Mouse (Mus musculus): Measurements from ENCODE around the gene Rpl18.

DNA sequence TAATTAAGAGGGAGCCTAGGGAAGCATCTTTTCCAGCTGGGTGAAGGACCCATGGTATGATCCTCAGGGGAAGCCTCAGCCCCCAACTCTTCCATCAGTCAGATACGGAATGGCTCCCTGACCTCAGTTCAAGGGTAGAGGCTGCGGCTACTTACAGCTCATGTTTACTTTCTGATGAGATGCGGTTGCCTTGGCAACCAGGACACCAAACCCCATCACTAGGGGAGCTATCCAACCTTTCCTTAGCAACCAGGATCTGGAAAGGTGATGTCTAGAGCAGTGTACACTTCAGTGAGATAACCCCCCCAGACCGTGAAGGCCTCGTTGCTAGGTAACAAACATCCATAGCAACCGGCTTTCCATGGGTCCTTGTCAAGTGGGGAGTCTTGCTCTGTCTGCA lies 6.2 kb upstream of the Rpl18 start:
- TF ChIP-seq CTCF (IDR thresholded peaks at IDR 0.05; ENCODE audit: borderline replicate concordance, extremely low read depth, insufficient read depth, insufficient read length) (no peak), POLR2A (IDR thresholded peaks at IDR 0.05; ENCODE audit: borderline replicate concordance, extremely low read depth, insufficient read depth, insufficient read length, poor library complexity, severe bottlenecking) (no peak)

Data from brain, embryonic 14.5 days (tissue).